Mouse (Mus musculus): Measurements from ENCODE around the gene Nck2. TPM values are rescaled to one million over a fixed set of nuclear protein-coding genes. Genes with fewer than 3 reads are reported as not detected.

The Nck2 gene
- polyA plus RNA-seq, 1 experiment from 2014 or later = 42.7 TPM

- H3K4me3 ChIP-seq = no peak overlapping the region
- H3K36me3 ChIP-seq = peaks cover 9% of the 10 kb centered on the region
- no peak overlapping the region for H3K4me2 ChIP-seq
- no peaks in the 10 kb centered on the region for H3K27me3 ChIP-seq
- 86% methylated on average over 11 of the region's 11 CpGs for WGBS
- H3K4me1 ChIP-seq (replicated peaks) = peaks cover 51% of the 10 kb centered on the region
- H3K9ac ChIP-seq = 0 out of 2 replicates have a peak overlapping the region, but pooled peaks have one; percentile 0
- no peaks in the 10 kb centered on the region for H3K9me3 ChIP-seq
- H3K27ac ChIP-seq = no peak overlapping the region
- ATAC-seq (ENCODE audit: low FRiP score) = no peak
Observed at GRCm38 (mm10) chr1:43463941-43464682, 19.7 kb downstream of the Nck2 start.

- Histone ChIP-seq H3K4me3 (no peak overlapping the region), H3K9ac (no peak overlapping the region), H3K36me3 (peaks cover 9% of the 10 kb centered on the region), H3K27ac (no peak overlapping the region), H3K4me2 (no peak overlapping the region), H3K4me1 (replicated peaks) (peaks cover 54% of the 10 kb centered on the region), H3K27me3 (no peaks in the 10 kb centered on the region), H3K9me3 (no peaks in the 10 kb centered on the region)
- no peak for ATAC-seq (ENCODE audit: low FRiP score)
Observed at GRCm38 (mm10) chr1:43464976-43465375, 20.6 kb downstream of the Nck2 start.

GRCm38 (mm10) chr1:43465957-43466624 is 21.7 kb downstream of the Nck2 start:
- Histone ChIP-seq H3K4me3 (no peak overlapping the region), H3K27me3 (no peaks in the 10 kb centered on the region), H3K27ac (no peak overlapping the region), H3K4me2 (no peak overlapping the region), H3K36me3 (peaks cover 6% of the 10 kb centered on the region), H3K9me3 (no peaks in the 10 kb centered on the region), H3K4me1 (replicated peaks) (peaks cover 55% of the 10 kb centered on the region), H3K9ac (no peak overlapping the region)
- 87% methylated on average over 9 of the region's 9 CpGs for WGBS
- no peak for ATAC-seq (ENCODE audit: low FRiP score)

- ATAC-seq (ENCODE audit: low FRiP score) = no peak
- H3K4me3 ChIP-seq = no peak overlapping the region
- H3K36me3 ChIP-seq = no peaks in the 10 kb centered on the region
- H3K27ac ChIP-seq = no peak overlapping the region
- no peak overlapping the region for H3K4me2 ChIP-seq
- WGBS = 90% methylated on average over 8 of the region's 8 CpGs
- H3K9ac ChIP-seq = no peak overlapping the region
- H3K4me1 ChIP-seq (replicated peaks) = peaks cover 59% of the 10 kb centered on the region
- no peaks in the 10 kb centered on the region for H3K9me3 ChIP-seq
- no peaks in the 10 kb centered on the region for H3K27me3 ChIP-seq
Observed at GRCm38 (mm10) chr1:43467656-43468055, 23.3 kb downstream of the Nck2 start.

GRCm38 (mm10) chr1:43468207-43468606 is 23.8 kb downstream of the Nck2 start:
- no peak overlapping the region for H3K4me3 ChIP-seq
- no peak overlapping the region; the same call in 1 of the 2 replicates for H3K27ac ChIP-seq
- 83% methylated on average over 7 of the region's 7 CpGs for WGBS
- H3K36me3 ChIP-seq = no peaks in the 10 kb centered on the region
- H3K9me3 ChIP-seq = no peaks in the 10 kb centered on the region
- no peaks in the 10 kb centered on the region for H3K27me3 ChIP-seq
- no peak overlapping the region for H3K9ac ChIP-seq
- ATAC-seq (ENCODE audit: low FRiP score) = no peak
- peaks cover 56% of the 10 kb centered on the region for H3K4me1 ChIP-seq (replicated peaks)
- no peak overlapping the region for H3K4me2 ChIP-seq

GRCm38 (mm10) chr1:43468978-43469377 is 24.6 kb downstream of the Nck2 start:
- Histone ChIP-seq H3K9ac (no peak overlapping the region), H3K4me3 (no peak overlapping the region), H3K9me3 (no peaks in the 10 kb centered on the region), H3K36me3 (no peaks in the 10 kb centered on the region), H3K27ac (no peak overlapping the region), H3K27me3 (no peaks in the 10 kb centered on the region), H3K4me2 (no peak overlapping the region), H3K4me1 (replicated peaks) (peaks cover 57% of the 10 kb centered on the region)
- 90% methylated on average over 3 of the region's 3 CpGs for WGBS
- ATAC-seq (ENCODE audit: low FRiP score) = no peak

GRCm38 (mm10) chr1:43470421-43471179 is 26.2 kb downstream of the Nck2 start:
- ATAC-seq (ENCODE audit: low FRiP score) = no peak
- H3K9ac ChIP-seq = no peak overlapping the region
- no peaks in the 10 kb centered on the region for H3K27me3 ChIP-seq
- WGBS = 92% methylated on average over 10 of the region's 10 CpGs
- H3K4me2 ChIP-seq = no peak overlapping the region
- H3K4me1 ChIP-seq (replicated peaks) = peaks cover 64% of the 10 kb centered on the region
- no peaks in the 10 kb centered on the region for H3K9me3 ChIP-seq
- no peak overlapping the region for H3K4me3 ChIP-seq
- no peak overlapping the region for H3K27ac ChIP-seq
- no peaks in the 10 kb centered on the region for H3K36me3 ChIP-seq

GRCm38 (mm10) chr1:43471180-43472045 is 27.0 kb downstream of the Nck2 start:
- H3K9ac ChIP-seq = no peak overlapping the region
- H3K27ac ChIP-seq = no peak overlapping the region
- no peak overlapping the region for H3K4me3 ChIP-seq
- ATAC-seq (ENCODE audit: low FRiP score) = no peak
- H3K4me2 ChIP-seq = no peak overlapping the region
- H3K4me1 ChIP-seq (replicated peaks) = peaks cover 64% of the 10 kb centered on the region
- H3K27me3 ChIP-seq = no peaks in the 10 kb centered on the region
- no peaks in the 10 kb centered on the region for H3K9me3 ChIP-seq
- 90% methylated on average over 4 of the region's 4 CpGs for WGBS
- H3K36me3 ChIP-seq = no peaks in the 10 kb centered on the region

- Histone ChIP-seq H3K9me3 (no peaks in the 10 kb centered on the region), H3K9ac (no peak overlapping the region; the same call in 1 of the 2 replicates), H3K27ac (no peak overlapping the region), H3K36me3 (no peaks in the 10 kb centered on the region), H3K4me1 (replicated peaks) (peaks cover 61% of the 10 kb centered on the region), H3K27me3 (no peaks in the 10 kb centered on the region), H3K4me3 (no peak overlapping the region), H3K4me2 (no peak overlapping the region)
- no peak for ATAC-seq (ENCODE audit: low FRiP score)
- 85% methylated on average over 8 of the region's 8 CpGs for WGBS
Observed at GRCm38 (mm10) chr1:43472046-43472649, 27.8 kb downstream of the Nck2 start.

GRCm38 (mm10) chr1:43473734-43474534 is 29.6 kb downstream of the Nck2 start:
- Histone ChIP-seq H3K27me3 (no peaks in the 10 kb centered on the region), H3K27ac (0 out of 2 replicates have a peak overlapping the region, but pooled peaks have one; percentile 41), H3K9me3 (no peaks in the 10 kb centered on the region), H3K36me3 (no peaks in the 10 kb centered on the region), H3K4me2 (no peak overlapping the region), H3K4me1 (replicated peaks) (peaks cover 45% of the 10 kb centered on the region), H3K4me3 (no peak overlapping the region), H3K9ac (no peak overlapping the region)
- no peak for ATAC-seq (ENCODE audit: low FRiP score)
- 83% methylated on average over 5 of the region's 5 CpGs for WGBS
